8 mouse cellular contexts compared by ENCODE assay signal in the genomic region with DNA sequence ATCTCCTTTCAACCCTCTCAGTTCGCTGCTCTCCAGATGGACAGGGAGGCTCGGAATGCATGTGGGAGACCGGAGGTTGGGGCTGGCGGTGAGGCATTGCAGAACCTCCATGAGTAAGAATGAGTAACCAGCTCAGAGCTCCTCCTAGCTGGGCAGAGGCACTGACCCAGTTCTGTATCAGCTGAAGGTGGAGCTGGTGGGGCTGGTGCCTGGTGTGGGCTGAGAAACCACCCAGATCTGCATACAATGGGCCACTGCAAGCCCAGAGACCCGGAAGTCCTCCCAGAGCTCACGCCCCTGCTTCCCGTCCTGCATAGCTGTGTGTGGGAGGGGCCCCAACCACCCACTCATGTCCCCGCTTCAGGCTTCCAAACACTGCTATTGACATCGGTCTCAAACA. TPM values are rescaled to one million over a fixed set of nuclear protein-coding genes. Genes with fewer than 3 reads are reported as not detected.
DNase-seq lines count a peak whose midpoint lies in the region; ATAC-seq and TF ChIP-seq lines count a peak whose summit lies in the region.

No protein-coding gene starts in this region.

- no peak for DNase-seq in frontal cortex, postnatal 25 days (ENCODE audit: low spot score in 2 of 2)
- DNase-seq in T-cell, adult 2 months (ENCODE audit: low spot score), result peak; percentile 57
- DNase-seq in lung, postnatal 0 days (ENCODE audit: low spot score), result peak; percentile 76
- peak; percentile 65 to 79 for DNase-seq in urinary bladder, postnatal 36 days (ENCODE audit: low spot score in 2 of 2)
- no peak for DNase-seq in cerebellum, postnatal 25 days

- 20% methylated on average over 9 of the region's 9 CpGs for WGBS in kidney, embryonic 15.5 days
- 37% methylated on average over 9 of the region's 9 CpGs for WGBS in lung, postnatal 0 days

- no peak overlapping the region for H3K4me3 ChIP-seq in kidney, embryonic 15.5 days (replicated peaks)
- H3K4me3 ChIP-seq in lung, postnatal 0 days (ENCODE audit: low read depth, low read length), result no peak overlapping the region

- peak; percentile 94 for ATAC-seq in frontal cortex, adult (ENCODE audit: low TSS enrichment)
- ATAC-seq in granulocyte monocyte progenitor cell, adult 5-6 weeks (replicated peaks; ENCODE audit: poor library complexity, severe bottlenecking), result peak; percentile 45
- peak; percentile 90 for ATAC-seq in kidney, embryonic 15.5 days (replicated peaks; ENCODE audit: low FRiP score)
- ATAC-seq in lung, postnatal 0 days, result peak; percentile 81

- peak overlapping the region; percentile 30 for H3K4me2 ChIP-seq in kidney, embryonic 15.5 days
- no peak overlapping the region for H3K4me2 ChIP-seq in lung, postnatal 0 days (replicated peaks; ENCODE audit: low read depth, low read length)

- H3K36me3 ChIP-seq in kidney, embryonic 15.5 days, result no peaks in the 10 kb centered on the region
- no peaks in the 10 kb centered on the region for H3K36me3 ChIP-seq in lung, postnatal 0 days (ENCODE audit: insufficient read depth, low read length)

- no peaks in the 10 kb centered on the region for H3K9me3 ChIP-seq in kidney, embryonic 15.5 days (replicated peaks)
- H3K9me3 ChIP-seq in lung, postnatal 0 days (ENCODE audit: low read length), result no peaks in the 10 kb centered on the region

- TF ChIP-seq EP300 in lung, postnatal 0 days (IDR thresholded peaks at IDR 0.05), result peak; percentile 52

- H3K9ac ChIP-seq in kidney, embryonic 15.5 days, result no peak overlapping the region
- no peak overlapping the region for H3K9ac ChIP-seq in lung, postnatal 0 days (replicated peaks; ENCODE audit: low read depth)

- TF ChIP-seq CTCF in lung, postnatal 0 days (IDR thresholded peaks at IDR 0.05), result peak; percentile 37; the same call in 1 of the 2 replicates

- H3K4me1 ChIP-seq in kidney, embryonic 15.5 days, result peaks cover 72% of the 10 kb centered on the region
- H3K4me1 ChIP-seq in lung, postnatal 0 days (ENCODE audit: insufficient read depth, low read depth, low read length), result peaks cover 12% of the 10 kb centered on the region

- H3K27me3 ChIP-seq in kidney, embryonic 15.5 days, result no peaks in the 10 kb centered on the region
- no peaks in the 10 kb centered on the region for H3K27me3 ChIP-seq in lung, postnatal 0 days (replicated peaks; ENCODE audit: insufficient read depth, low read length)

- peak overlapping the region; percentile 92 for H3K27ac ChIP-seq in kidney, embryonic 15.5 days
- H3K27ac ChIP-seq in lung, postnatal 0 days (ENCODE audit: low read length), result peak overlapping the region; percentile 69

RNA-seq across cellular contexts. Expression of gene Irf2bp2, which starts 22.0 kb away (rescaled TPM):
- 112 and 113 TPM in 2 replicates for total RNA-seq in granulocyte monocyte progenitor cell, adult 5-6 weeks (2014; fragmentation: Nextera tagmentation)
- total RNA-seq in granulocyte monocyte progenitor cell, adult 5-6 weeks (2017), result 97.9 and 112 TPM in 2 replicates
- polyA plus RNA-seq in kidney, embryonic 15.5 days (2015; fragmentation: Nextera tagmentation; extraction: Ambion mirVana), result 12.3 and 13.3 TPM in 2 replicates
- 19.5 and 24.1 TPM in 2 replicates for polyA plus RNA-seq in lung, postnatal 0 days (2015; fragmentation: Nextera tagmentation; extraction: Ambion mirVana)

Comparison
In these comparisons a context has a peak if more than half of its experiments do, and no peak if none do; other contexts are left out.
1. DNase-seq: peak in T-cell, adult 2 months (single experiment), lung, postnatal 0 days (single experiment) and urinary bladder, postnatal 36 days (2 of 2); none in frontal cortex, postnatal 25 days (0 of 2) and cerebellum, postnatal 25 days (0 of 2).
2. Peak in every context shown above with its lines, with median percentiles within 50 percentile points of each other: ATAC-seq.